Mouse (Mus musculus) ovary, adult 2 months (tissue): ENCODE results near the gene Gpr157. TPM values are rescaled to one million over a fixed set of nuclear protein-coding genes. Genes with fewer than 3 reads are reported as not detected.

Experiments used
- polyA plus RNA-seq: library from polyadenylated mRNA; depleted of rRNA; stranded (reverse); fragments of >200 nt; gene quantifications from 2 replicates; pipeline ENCODE4 v1.2.3, GENCODE M21; 2012; rRNA removed

Gpr157 gene
- polyA plus RNA-seq = 3.7 and 4.4 TPM in 2 replicates

GRCm38 (mm10) chr4:150087161-150087889 is at the start of gene Gpr157:
Gene Gpr157, plus strand, starts transcription at chr4:150087365.

GRCm38 (mm10) chr4:150119055-150119454 is 31.9 kb downstream of the Gpr157 start, which contains the start of gene Slc2a5:
Gene Slc2a5, plus strand, starts transcription at chr4:150119283.

Other genes with a start within 250 kb of the Gpr157 start
- 228 and 262 TPM in 2 replicates for gene Spsb1, start 132.3 kb upstream of the Gpr157 start, polyA plus RNA-seq
- gene H6pd, start 78.3 kb upstream of the Gpr157 start, polyA plus RNA-seq = 97.1 and 99.8 TPM in 2 replicates
- 3.5 and 3.6 TPM in 2 replicates for gene Slc2a5, start 31.9 kb downstream of the Gpr157 start, polyA plus RNA-seq
- 0.09 TPM in 1 of 2 replicates, not detected in the other for gene Slc2a7, start 61.6 kb downstream of the Gpr157 start, polyA plus RNA-seq
- not detected in 2 replicates for gene Car6, start 114.0 kb downstream of the Gpr157 start, polyA plus RNA-seq
- gene Eno1, start 149.4 kb downstream of the Gpr157 start, polyA plus RNA-seq = 258 and 379 TPM in 2 replicates
- 25.8 and 39.7 TPM in 2 replicates for gene Rere, start 194.3 kb downstream of the Gpr157 start, polyA plus RNA-seq